ENCODE assay signal across 8 mouse cellular contexts in the genomic region with DNA sequence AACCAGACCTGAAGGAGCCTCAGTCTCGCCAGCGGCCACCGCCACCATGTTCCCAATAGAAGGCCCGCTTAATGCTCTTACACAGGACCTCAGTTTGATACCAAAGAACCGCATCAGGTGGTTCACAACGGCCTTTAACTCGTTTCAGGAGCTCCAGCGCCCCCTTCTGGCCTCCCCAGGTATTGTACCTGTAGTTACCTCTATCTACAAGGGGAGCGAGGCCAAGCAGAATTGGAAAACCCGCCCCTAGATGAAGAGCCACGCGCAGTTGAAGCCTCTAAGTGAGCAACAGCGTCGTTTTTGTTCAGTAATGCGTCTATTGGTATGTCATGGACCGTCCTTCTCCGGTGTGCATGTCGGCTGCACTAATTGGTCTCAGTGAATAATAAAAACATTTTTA. TPM values are rescaled to one million over a fixed set of nuclear protein-coding genes. Genes with fewer than 3 reads are reported as not detected.
A peak's percentile ranks its signal among the peaks of the same experiment; 100 is the strongest.
DNase-seq lines count a peak whose midpoint lies in the region; ATAC-seq and TF ChIP-seq lines count a peak whose summit lies in the region.
"Had no signal": no experiment of that assay in that cellular context is flagged by ENCODE, and none has a peak within 500 bp of the region (broad histone marks: within the 10 kb centered on the region; RNA-seq: fewer than 3 reads in every experiment).

No protein-coding gene starts in this region.

- H3K27ac ChIP-seq in lung, postnatal 0 days (ENCODE audit: low read length): no peak overlapping the region
- no peak overlapping the region for H3K27ac ChIP-seq in small intestine, adult 2 months (ENCODE audit: insufficient read depth, low read depth, low read length)

- no peak overlapping the region for H3K4me2 ChIP-seq in lung, postnatal 0 days (replicated peaks; ENCODE audit: low read depth, low read length)

- no peaks in the 10 kb centered on the region for H3K27me3 ChIP-seq in lung, postnatal 0 days (replicated peaks; ENCODE audit: insufficient read depth, low read length)
- H3K27me3 ChIP-seq in small intestine, adult 2 months (ENCODE audit: control insufficient read depth, insufficient read depth, low read length): 0 out of 2 replicates have a peak, but pooled peaks cover 2% of the 10 kb centered on the region

- no peak overlapping the region for H3K9ac ChIP-seq in lung, postnatal 0 days (replicated peaks; ENCODE audit: low read depth)

- peak; percentile 69 for DNase-seq in 3T3-L1 (ENCODE audit: low read depth, low spot score)
- peak; percentile 68 for DNase-seq in c-Kit-positive CD71-negative TER-119-negative erythroid progenitor cells, embryonic 14.5 days (ENCODE audit: low read depth)
- DNase-seq in frontal cortex, postnatal 14 days (ENCODE audit: low spot score in 2 of 2): peak; percentile 40 to 66
- peak; percentile 70 for DNase-seq in kidney, adult 18-20 months
- peak; percentile 64 for DNase-seq in lung, postnatal 0 days (ENCODE audit: low spot score)

- no peaks in the 10 kb centered on the region for H3K36me3 ChIP-seq in lung, postnatal 0 days (ENCODE audit: insufficient read depth, low read length)
- no peaks in the 10 kb centered on the region for H3K36me3 ChIP-seq in small intestine, adult 2 months (ENCODE audit: control insufficient read depth, insufficient read depth, low read length)

- 14% methylated on average over 18 of the region's 18 CpGs for WGBS in lung, postnatal 0 days
- 11% methylated on average over 18 of the region's 18 CpGs for WGBS in small intestine, adult 2 months

- H3K4me3 ChIP-seq in lung, postnatal 0 days (ENCODE audit: low read depth, low read length): no peak overlapping the region
- H3K4me3 ChIP-seq in small intestine, adult 2 months (ENCODE audit: low read depth, low read length): no peak overlapping the region

- TF ChIP-seq EP300 in lung, postnatal 0 days (IDR thresholded peaks at IDR 0.05): no peak

- TF ChIP-seq CTCF in lung, postnatal 0 days (IDR thresholded peaks at IDR 0.05): peak; percentile 78
- peak; percentile 90; the same call in 1 of the 2 replicates for TF ChIP-seq CTCF in small intestine, adult 2 months (IDR thresholded peaks at IDR 0.05; ENCODE audit: extremely low read depth, insufficient read length, insufficient replicate concordance, low read depth, low read length)

- no peak for TF ChIP-seq POLR2A in small intestine, adult 2 months (IDR thresholded peaks at IDR 0.05; ENCODE audit: low read depth, low read length)

- no peaks in the 10 kb centered on the region for H3K4me1 ChIP-seq in lung, postnatal 0 days (ENCODE audit: insufficient read depth, low read depth, low read length)
- H3K4me1 ChIP-seq in small intestine, adult 2 months (ENCODE audit: control insufficient read depth, insufficient read depth, insufficient read length, low read length): no peaks in the 10 kb centered on the region

- H3K9me3 ChIP-seq in lung, postnatal 0 days (ENCODE audit: low read length): no peaks in the 10 kb centered on the region

- ATAC-seq in CD4-positive, CD25-positive, alpha-beta regulatory T cell, adult 4 months: peak; percentile 66
- peak; percentile 25; the same call in 1 of the 2 replicates for ATAC-seq in lung, postnatal 0 days

RNA-seq across cellular contexts. Expression of gene Olfr279, which starts 12.3 kb away (rescaled TPM):
- not detected for polyA plus RNA-seq in CD4-positive, CD25-positive, alpha-beta regulatory T cell, adult 4 months (2017; shearing (Covaris generic))
- polyA plus RNA-seq in lung, postnatal 0 days (2015; fragmentation: Nextera tagmentation; extraction: Ambion mirVana): not detected in 2 replicates
- polyA plus RNA-seq in small intestine, adult 2 months (2012; rRNA removed): not detected in 2 replicates
- polyA plus RNA-seq: large intestine, adult 2 months had no signal

RNA-seq across cellular contexts. Expression of gene Lalba, which starts 22.0 kb away (rescaled TPM):
- under 1 TPM in 1 of 2 experiments, not detected in 1; 0.56 TPM for polyA plus RNA-seq in CD4-positive, CD25-positive, alpha-beta regulatory T cell, adult 4 months (2017; shearing (Covaris generic))
- 0.31 and 3.3 TPM in 2 replicates for polyA plus RNA-seq in lung, postnatal 0 days (2015; fragmentation: Nextera tagmentation; extraction: Ambion mirVana)
- not detected in 2 replicates for polyA plus RNA-seq in small intestine, adult 2 months (2012; rRNA removed)
- polyA plus RNA-seq: large intestine, adult 2 months had no signal

RNA-seq across cellular contexts. Expression of gene Kansl2, which starts 29.6 kb away (rescaled TPM):
- 10 to 100 TPM; 27.2 to 36.2 TPM for polyA plus RNA-seq in CD4-positive, CD25-positive, alpha-beta regulatory T cell, adult 4 months (2017; shearing (Covaris generic))
- polyA plus RNA-seq in lung, postnatal 0 days (2015; fragmentation: Nextera tagmentation; extraction: Ambion mirVana): 50.4 and 56.0 TPM in 2 replicates
- polyA plus RNA-seq in small intestine, adult 2 months (2012; rRNA removed): 8.4 and 15.0 TPM in 2 replicates

RNA-seq across cellular contexts. Expression of gene OR5BS1P, which starts 34.8 kb away (rescaled TPM):
- polyA plus RNA-seq in CD4-positive, CD25-positive, alpha-beta regulatory T cell, adult 4 months (2017; shearing (Covaris generic)): not detected
- polyA plus RNA-seq in lung, postnatal 0 days (2015; fragmentation: Nextera tagmentation; extraction: Ambion mirVana): not detected in 2 replicates
- polyA plus RNA-seq in small intestine, adult 2 months (2012; rRNA removed): not detected in 2 replicates
- polyA plus RNA-seq: large intestine, adult 2 months had no signal

RNA-seq across cellular contexts. Expression of gene Olfr281, which starts 52.1 kb away (rescaled TPM):
- polyA plus RNA-seq in CD4-positive, CD25-positive, alpha-beta regulatory T cell, adult 4 months (2017; shearing (Covaris generic)): not detected
- polyA plus RNA-seq in lung, postnatal 0 days (2015; fragmentation: Nextera tagmentation; extraction: Ambion mirVana): not detected in 2 replicates
- polyA plus RNA-seq in small intestine, adult 2 months (2012; rRNA removed): not detected in 2 replicates
- polyA plus RNA-seq: large intestine, adult 2 months had no signal
